Mouse (Mus musculus): ENCODE measurements at regions not wholly inside any gene's neighbourhood (a gene's known extent, or its start where the extent isn't known, plus 50 kb on each side); places are given as distances from the start of the nearest gene placed in this dataset.
A peak's percentile ranks its signal among the peaks of the same experiment; 100 is the strongest.

GRCm38 (mm10) chr14:120146908-120147770, 104.9 kb upstream of the Oxgr1 start:
- no peak for DNase-seq (ENCODE audit: low spot score in 2 of 2)

GRCm38 (mm10) chr14:120148803-120149202, 106.6 kb upstream of the Oxgr1 start:
- no peak for DNase-seq (ENCODE audit: low spot score in 2 of 2)

DNA sequence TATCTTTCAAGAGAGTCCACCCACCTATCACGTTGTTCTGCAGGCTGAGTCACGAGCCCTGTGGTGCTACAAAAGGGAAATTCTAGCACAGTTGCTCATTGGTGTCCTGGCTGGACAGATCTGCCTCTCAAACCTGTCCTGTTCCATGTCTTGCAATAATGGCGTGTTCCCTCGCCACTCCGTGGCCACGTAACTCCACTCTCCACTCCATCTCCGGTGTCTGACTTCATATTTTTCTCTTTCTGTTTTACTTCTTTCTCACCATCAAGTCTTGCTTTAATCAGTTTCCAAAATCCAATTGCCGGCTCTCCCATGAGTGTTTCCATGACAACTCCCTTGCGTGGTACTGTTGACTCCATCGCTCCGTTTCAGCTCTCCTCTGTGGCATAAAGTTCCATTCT, 107.1 kb upstream of the Oxgr1 start:
- DNase-seq (ENCODE audit: low spot score in 2 of 2): peak; percentile 59 to 73

DNA sequence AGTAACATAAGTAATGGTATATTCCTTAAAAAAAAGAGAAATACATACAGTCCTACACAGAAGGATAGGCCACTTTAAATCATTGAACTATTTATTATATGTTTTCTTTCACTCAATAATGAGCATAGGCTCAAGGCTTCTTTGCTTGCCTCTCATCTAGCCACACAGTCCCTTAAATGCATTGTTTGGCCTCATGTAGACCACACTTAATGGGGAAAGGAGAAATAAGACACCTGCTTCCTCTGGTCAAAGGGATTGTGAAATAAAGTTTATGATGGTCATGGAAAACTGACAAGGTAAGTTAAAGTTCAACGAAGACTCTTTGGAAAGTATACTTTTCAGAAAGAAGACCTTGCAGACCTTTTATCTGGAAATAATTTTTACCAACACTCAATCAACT, 108.4 kb upstream of the Oxgr1 start:
- DNase-seq (ENCODE audit: low spot score in 2 of 2): no peak

DNA sequence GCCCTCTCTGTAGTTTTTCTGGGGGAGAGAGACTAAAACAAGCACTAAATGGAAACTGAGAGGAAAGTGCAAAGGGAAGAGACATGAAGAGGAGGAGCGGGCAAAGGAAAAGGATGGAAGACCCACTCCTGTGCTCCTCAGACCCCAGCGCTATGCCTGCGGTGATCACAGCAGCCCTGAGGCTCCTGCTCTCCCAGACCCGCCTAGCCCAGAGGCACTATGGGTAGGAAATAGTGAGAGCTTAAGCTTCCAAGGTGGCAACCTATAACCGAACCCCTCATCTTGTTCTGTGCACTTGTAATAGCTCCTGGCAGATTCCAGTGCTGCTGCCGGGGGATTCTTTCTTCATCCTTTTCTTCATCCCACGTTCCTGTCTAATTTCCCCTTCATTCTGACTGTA, 112.2 kb upstream of the Oxgr1 start:
- no peak for DNase-seq (ENCODE audit: low spot score in 2 of 2)

DNA sequence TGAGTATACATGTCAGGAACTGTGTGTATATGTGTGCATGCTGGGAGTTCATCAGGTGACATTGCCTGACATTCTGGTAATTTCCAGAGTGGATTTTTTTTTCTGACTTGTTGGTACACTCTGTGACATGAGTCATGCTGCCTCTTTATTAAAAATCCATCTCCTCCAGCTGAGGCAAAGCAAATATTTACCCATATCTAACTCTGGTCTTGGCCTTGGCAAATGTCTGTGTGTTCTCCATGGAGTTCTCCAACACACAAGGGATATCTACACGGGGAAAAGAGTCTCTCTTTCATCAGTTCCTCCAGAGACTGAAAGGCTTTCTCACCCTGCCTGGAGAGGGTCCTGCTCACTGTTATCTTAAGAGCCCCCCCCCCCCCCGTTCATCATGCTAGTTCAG, 111.3 kb upstream of the Mbnl2 start:
- no peak for DNase-seq (ENCODE audit: low spot score in 2 of 2)

DNA sequence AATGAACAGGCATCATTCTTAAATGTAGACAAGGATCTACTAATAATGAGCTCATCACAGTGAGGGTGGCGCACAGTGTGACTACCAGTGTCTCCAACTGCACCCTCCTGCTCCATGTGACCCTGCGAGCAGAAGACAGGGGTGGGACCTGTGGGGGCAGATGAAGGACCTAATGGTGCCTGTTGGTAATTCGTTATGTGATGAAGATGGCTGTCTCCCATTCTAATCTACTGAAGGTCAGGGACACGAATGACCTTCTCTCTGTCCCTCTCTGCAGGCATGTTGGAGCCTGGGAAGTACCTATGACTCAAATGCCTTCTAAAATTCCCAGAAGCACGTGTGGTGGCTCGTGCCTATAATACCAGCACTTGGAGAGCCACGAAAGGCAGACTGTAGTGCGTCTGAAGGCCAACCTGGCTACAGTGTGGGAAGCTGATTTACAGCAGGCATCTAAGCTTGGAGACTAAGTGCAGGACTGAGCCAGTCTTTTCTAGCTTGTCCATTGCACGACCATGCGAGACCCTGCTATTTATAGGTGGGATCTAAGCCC, 109.9 kb upstream of the Mbnl2 start:
- no peak for DNase-seq (ENCODE audit: low spot score in 2 of 2)

DNA sequence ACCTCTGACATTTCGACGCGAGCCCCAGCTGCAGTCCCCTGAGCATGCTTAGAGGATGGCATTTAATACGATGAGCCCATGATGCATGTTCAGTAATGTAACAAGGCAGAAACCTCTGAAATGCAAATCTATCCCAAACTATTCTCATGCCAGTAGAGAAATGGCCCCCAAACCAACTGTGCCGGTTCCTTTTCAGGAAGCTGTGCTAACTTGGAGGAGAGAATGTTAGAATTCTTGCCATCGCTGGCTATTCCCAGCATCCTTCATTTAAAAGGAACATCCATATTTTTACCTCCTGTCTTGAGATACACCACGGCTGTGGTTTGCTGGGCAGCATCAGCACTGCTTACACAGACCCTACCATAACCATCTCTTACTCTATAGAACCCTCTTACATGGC, 104.7 kb upstream of the Mbnl2 start:
- DNase-seq (ENCODE audit: low spot score in 2 of 2): no peak

DNA sequence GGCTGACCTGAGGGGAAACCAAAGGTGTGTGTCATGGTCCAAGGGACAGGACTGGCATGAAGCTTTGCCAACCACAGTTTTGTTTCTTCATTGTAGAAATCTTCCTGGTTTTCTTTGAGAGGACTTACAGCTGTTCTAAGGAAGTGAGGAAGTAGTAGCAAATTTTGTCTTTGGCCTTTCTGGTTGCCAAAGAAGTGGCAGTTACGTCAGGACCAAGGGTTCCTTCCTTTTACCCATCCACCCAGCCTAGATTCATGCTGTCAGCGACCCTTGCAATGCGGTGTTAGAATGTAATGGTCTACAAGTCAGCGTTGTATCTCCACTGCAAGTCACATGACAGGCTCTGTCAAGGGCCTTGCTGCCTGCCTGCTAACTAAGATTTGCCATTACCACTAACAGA, 103.4 kb upstream of the Mbnl2 start:
- DNase-seq (ENCODE audit: low spot score in 2 of 2): no peak

GRCm38 (mm10) chr14:120172844-120173243, 102.6 kb upstream of the Mbnl2 start:
- DNase-seq (ENCODE audit: low spot score in 2 of 2): no peak

DNA sequence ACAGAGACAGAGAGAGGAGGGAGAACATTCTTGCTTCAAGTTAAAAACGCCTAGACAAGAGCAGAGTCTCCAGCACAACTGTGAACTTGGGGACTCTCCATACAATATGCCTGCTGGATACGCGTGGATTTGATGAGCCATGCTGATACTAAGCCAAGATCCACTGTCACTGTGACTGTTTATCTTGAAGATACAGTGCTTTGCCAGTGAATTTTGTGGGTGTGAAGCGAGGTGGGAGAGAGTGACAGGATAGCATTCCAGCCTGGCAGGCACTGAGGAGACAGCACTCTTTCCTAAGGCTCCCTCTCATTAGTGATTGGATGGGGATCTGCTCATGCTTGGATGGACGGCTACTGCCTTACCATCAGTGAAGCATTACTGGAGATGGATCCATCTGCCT, 100.9 kb upstream of the Mbnl2 start:
- peak in 1 of 2 experiments; percentile 26 for DNase-seq (ENCODE audit: low spot score in 2 of 2)

GRCm38 (mm10) chr14:120195218-120195617, 80.3 kb upstream of the Mbnl2 start:
- no peak for DNase-seq (ENCODE audit: low spot score in 2 of 2)

DNA sequence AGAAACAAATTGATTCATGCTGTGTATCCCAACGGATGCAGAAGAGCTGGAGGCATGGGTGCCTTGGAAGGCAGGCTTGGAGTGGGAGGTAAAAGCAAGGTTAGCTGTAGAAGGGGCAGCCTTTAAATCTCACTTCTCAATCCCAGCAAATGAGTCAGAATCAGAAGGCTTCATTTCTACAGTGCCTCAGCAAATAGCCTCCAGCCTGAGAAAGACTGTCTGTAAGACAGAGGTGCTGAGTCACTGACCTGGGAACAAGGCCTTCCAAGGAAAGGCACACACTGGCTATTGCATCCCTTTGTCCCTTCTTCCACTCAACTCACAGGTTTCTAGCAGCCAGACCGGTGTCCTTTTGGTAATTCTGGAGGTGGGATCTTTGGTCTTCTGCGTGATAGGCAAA, 63.7 kb upstream of the Mbnl2 start:
- DNase-seq (ENCODE audit: low spot score in 2 of 2): no peak

GRCm38 (mm10) chr14:120212626-120213025, 62.8 kb upstream of the Mbnl2 start:
- DNase-seq (ENCODE audit: low spot score in 2 of 2): no peak

DNA sequence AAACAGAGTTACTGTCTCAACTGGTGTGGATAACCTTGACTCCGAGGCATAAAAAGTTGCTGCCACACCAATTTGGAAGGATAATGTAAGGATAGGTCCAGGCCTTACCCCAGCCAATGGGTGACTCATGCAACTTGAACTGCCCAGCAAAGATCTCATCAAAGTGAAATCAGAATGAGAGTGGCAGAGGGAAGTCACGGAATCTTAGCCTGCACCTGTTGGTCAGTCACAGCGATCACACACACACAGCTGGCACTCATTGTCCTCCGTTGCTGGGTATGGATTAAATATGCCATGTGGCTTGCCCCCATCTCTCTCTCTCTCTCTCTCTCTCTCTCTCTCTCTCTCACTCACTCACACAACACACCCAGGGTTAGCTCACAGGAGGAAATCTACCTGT, 56.2 kb upstream of the Mbnl2 start:
- DNase-seq (ENCODE audit: low spot score in 2 of 2): no peak

- DNase-seq (ENCODE audit: low spot score in 2 of 2): no peak
Observed at GRCm38 (mm10) chr14:120223528-120224201, 51.8 kb upstream of the Mbnl2 start.

DNA sequence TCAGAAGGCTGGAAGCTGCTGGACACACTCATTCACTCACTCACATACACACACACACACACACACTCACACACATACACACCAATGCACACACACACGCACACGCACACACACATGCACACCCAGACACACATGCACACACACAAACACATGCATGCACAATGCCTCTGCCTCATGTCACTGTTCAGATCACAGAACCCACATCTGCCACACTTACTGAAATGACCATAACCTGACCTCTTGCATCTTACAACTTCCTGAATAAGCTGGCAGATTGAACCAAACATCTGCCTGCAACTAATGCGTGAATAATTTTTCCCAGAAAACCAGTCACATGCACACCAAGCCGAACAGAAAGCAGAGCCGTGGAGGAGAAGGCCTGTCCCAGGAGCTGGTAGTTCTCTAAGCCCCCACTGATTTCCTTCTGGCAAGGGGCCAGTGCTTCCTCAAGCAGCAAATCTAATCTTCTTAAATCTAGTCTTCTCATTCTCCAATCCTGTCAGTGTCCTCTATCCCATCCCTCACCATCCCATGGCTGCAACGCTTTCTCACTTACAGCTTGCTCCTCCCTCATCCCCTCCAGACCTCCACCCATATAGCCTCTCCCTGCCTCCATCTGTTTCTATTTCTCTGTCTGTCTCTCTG, 51.1 kb upstream of the Mbnl2 start:
- no peak for DNase-seq (ENCODE audit: low spot score in 2 of 2)

GRCm38 (mm10) chr14:120225657-120226056, 49.8 kb upstream of the Mbnl2 start:
- DNase-seq (ENCODE audit: low spot score in 2 of 2): no peak

Data from layer of hippocampus, adult 18-20 months (tissue).